Mouse (Mus musculus): ENCODE measurements around the gene Rnaseh2b.

The Rnaseh2b gene

DNA sequence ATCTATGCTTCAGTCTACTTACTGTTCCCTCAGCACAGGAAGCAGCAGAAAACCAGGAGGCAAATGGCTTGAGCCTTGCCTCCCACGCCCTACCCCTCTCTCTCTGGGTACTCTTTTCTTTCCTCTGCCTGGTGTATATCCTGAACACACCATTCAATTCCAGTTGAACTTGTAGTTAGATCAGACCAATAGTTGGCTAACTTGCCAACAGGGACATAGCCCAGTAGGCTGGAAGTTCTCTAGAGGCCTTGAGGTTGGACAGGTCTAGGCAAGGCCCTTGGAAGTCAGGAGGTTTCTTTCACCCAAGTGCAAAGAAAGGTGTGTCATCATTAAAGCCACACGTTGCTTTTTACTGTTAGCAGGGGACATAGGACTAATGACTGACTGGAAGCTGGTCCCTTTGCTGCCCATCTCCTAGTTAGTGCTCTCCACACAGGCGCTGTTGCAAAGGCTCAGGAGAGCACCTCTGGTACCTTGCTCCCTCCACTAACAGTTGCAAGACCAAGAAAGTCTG lies 91.5 kb downstream of the Rnaseh2b start:
- POLR2A ChIA-PET = no interaction called here
- CTCF ChIA-PET = no interaction called here

DNA sequence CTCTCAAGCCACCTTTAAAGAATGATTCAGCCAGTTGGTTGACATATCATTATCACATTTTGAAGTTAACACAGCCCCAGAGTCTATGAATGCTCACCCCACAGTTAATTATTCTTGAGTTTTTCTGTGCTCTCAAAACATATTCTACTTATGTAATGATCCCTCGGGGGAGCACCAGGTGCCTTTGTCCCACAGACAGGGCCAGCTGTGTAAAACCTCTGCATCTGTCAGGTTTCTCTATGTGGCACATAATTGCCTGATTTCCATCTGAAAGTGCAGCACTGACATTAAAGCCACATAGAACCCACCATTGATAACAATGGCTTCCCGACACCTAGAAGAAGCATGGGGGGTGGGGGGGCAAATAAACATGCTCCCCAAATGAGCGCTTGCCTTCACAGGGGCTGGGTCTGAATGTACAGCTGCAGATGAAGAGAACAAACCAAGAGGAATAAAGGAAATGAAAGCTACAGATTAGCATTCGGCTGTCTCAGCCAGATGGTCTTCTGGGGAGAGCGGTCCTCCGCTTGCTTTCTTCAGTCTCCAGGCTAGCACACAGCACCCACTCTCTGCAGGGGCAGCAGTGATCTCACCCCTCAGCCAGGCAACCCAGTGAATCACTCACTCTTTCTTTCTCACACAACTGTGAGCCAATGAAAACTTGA lies 96.8 kb downstream of the Rnaseh2b start:
- CTCF ChIA-PET = interaction anchor here in 3 of 4 experiments (0.6 to 1.0 kb wide), 3 partner anchors 104 to 689 kb away, joined by 3 to 4 read pairs (median 4); no protein-coding TSS in a partner anchor
- POLR2A ChIA-PET = no interaction called here

DNA sequence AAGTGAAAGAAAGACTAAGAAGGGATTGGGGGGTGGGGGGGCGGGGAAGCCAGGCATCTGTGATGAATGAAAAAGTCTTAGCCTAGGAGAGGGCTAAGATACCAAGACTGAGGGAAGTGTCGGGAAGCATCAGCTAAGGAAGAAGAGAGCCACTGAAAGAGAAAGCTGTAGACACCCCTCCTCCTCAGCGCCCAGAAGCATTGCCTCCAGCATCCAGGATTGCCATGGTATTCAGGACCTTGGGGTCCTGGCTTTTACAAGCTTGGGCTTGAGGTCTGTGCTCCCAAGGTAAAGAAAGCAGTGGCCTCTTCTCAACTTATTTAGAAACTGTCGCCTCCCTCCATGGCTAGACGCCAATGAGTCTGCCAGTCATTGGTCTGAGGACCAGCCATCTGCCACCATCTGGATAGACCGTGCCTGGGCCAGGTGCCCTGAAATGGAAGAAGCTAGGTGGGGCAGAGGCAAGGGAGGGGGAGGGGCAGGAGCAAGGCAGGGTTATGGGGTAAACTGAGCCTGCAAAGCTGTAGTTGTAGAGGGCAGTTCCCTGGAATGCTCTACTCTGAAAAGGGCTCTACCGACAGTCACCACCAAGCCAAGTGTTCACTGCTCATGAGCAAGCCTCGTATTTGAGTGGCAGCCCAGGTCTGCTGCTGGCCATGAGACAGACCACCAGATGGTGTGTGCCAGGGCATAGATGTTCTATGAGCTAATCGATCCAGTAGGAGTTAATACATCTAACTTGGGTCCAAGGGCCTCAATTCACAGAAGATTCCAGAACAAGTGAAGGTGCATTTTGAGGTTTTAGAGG lies 97.5 kb downstream of the Rnaseh2b start:
- ChIA-PET POLR2A (no interaction called here), CTCF (interaction anchor here in 2 of 4 experiments (0.6 to 1.0 kb wide), 3 partner anchors 53 to 688 kb away, joined by 3 to 4 read pairs (median 4); no protein-coding TSS in a partner anchor)

DNA sequence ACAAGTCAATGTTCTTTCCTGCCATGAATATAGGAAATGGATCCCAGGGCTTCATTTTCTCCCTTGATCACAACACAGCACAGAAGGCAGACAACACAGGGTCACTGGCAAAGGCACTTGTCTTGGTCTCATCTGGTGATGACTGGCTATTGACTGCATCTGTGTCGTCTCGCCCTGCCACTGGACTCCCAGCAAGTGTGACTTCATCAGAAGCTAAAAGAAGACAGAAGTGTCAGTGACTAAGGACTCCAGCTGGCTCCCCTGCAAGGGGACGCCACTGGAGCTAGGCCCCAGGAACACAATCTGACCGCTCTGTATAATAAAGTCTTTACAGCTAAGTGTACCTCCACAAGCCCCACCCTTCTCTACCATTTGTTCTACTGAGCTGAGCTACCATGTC lies 100.4 kb downstream of the Rnaseh2b start:
- ChIA-PET CTCF (no interaction called here), POLR2A (interaction anchor here in 1 of 4 experiments (0.6 to 1.0 kb wide), 2 partner anchors 11 to 214 kb away, joined by 3 read pairs; no protein-coding TSS in a partner anchor)

DNA sequence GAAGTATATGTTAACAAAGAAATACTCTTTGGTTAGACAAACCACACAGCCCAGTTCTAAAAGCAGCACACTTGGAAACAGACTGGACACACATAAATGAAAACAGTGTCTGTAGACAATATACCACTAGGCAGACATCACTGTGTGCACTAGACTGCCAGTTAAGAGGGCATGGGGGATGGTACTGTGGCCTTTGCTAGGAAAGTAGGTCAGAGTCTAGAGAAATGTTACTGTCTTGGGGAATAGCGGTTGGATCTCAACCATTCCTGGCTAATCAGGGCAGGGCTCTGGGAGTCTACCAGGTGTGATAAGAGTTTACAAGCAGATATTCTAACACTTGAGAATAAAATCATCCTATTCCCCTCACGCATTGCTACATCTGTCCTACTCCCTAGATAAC lies 103.0 kb downstream of the Rnaseh2b start:
- POLR2A ChIA-PET = no interaction called here
- CTCF ChIA-PET = no interaction called here

DNA sequence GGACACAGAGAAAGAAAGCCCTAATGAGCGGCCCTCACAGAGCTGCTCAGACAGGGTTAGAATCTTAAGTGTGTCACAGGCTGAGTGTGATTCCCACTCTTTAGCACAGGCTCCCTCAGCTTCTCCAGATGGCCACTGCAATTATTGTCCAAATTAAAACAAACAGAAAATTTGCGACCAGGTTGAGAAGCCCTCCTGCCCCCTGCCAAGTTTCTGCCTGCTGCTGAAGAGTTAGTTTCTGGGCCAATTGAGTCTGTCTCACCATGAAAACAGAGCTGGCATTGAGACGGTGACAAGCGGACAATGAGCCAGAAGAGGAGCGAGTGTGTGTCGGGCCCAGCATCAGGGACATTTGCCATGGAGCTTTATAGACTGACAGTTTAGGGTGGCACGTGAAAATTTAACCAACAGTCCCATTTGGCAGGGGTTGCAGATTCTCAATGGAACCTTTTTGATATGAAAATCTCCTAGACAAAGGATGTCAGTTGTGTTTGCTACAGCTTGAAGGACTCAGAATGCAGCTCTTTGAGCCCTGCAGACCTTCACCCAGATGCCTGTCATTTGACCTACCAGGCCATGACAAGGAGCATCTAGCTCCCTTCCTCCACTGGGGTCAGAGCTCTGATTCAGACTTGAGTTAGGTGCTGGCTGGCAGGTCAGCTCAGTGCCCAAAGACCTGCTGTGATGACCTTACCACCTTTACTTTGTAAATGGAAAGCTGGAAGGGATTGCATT lies 123.8 kb downstream of the Rnaseh2b start:
- ChIA-PET CTCF (interaction anchor here in 1 of 4 experiments (0.5 kb wide), 1 partner anchor 11 kb away, joined by 7 read pairs; no protein-coding TSS in a partner anchor), POLR2A (interaction anchor here in 1 of 4 experiments (0.6 to 1.2 kb wide), 2 partner anchors 57 to 859 kb away, joined by 3 read pairs; partner anchors contain the start of gene Spryd7)

DNA sequence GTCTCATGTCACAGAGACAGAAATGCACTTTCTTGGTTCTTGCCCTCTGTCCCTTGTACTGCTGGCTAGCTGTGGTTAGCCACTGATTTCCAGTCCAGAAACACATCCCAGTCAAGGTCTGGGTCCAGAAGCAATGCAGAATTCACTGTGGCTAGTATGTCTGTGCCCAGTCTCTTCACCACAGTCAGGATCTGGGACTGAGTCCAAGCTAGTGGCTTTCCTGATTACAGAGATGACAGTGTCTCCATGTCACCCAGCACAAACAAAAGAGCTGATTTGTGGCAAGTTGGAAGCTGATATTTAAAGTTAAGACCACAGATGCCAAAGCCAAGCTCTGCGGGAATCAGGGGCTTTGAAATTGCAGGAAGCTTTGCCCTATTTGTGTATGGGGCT lies 124.3 kb downstream of the Rnaseh2b start:
- POLR2A ChIA-PET = no interaction called here
- CTCF ChIA-PET = interaction anchor here in 1 of 4 experiments (0.5 kb wide), 1 partner anchor 11 kb away, joined by 7 read pairs; no protein-coding TSS in a partner anchor

DNA sequence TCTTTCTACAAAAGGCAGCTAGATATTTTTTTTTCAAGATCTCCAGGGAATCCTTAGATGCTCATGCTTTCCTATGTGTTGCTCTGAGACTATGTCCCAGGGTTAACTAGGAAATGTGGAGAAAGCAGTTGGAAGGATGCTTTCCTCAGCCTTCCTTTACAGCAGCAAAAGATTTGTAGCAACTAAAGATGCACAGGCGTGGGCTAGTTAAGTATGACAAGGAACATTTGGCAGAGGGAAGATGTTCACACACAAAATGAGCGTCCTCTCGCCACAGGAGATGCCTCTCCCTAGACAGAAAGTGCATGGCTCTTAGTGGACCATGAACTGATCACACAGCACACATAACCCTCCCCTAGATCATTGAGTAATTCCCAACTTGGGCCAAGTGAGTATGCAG lies 125.1 kb downstream of the Rnaseh2b start:
- POLR2A ChIA-PET = no interaction called here
- CTCF ChIA-PET = no interaction called here

DNA sequence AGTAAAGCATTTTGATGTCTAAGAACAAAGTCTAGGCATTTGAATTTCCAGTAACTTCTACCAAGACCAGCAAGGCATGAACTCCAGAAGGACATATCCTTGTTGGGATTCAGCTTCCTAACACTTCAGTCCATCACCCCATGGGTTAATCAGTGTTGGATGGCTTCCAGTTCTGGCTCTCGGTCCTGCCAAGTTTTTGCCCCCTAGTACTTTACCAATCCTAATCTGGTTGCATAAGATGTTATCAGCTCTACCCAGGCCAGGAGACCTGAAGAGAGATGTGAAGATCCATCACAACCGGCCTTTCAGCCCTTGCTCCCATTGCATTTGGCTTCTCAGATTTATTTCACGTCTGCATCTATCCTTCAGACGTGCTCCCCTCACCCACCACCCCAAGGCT lies 129.9 kb downstream of the Rnaseh2b start:
- POLR2A ChIA-PET = no interaction called here
- CTCF ChIA-PET = interaction anchor here in 1 of 4 experiments (0.7 kb wide), 1 partner anchor 838 kb away, joined by 3 read pairs; no protein-coding TSS in a partner anchor
